Mouse (Mus musculus): Measurements from ENCODE around the gene Tmem18. TPM values are rescaled to one million over a fixed set of nuclear protein-coding genes. Genes with fewer than 3 reads are reported as not detected.

Tmem18 gene
- total RNA-seq, 1 experiment from 2014 or later, result 19.1 TPM

Small RNA genes within 50 kb of the gene (microRNA-seq; reads per million reads assigned to microRNA genes)
- gene Gm25243, result 0 reads per million in 2 experiments

Other genes with a start within 250 kb of the Tmem18 start
- 0.85 and 1.4 TPM in 2 replicates for gene Sntg2, start 211.1 kb upstream of the Tmem18 start, total RNA-seq (2021)